Mouse (Mus musculus): ENCODE results near the gene Spaar.

- TF ChIP-seq ZC3H11A (IDR thresholded peaks at IDR 0.05; ENCODE audit: borderline replicate concordance, low read depth, low read length) = no peak
- no peak for TF ChIP-seq HCFC1 (IDR thresholded peaks at IDR 0.05; ENCODE audit: borderline replicate concordance, insufficient read depth, low read length)
These were observed 30.0 kb downstream of the Spaar start for GRCm38 (mm10) chr4:43759571-43760418.

Measured in ES-E14 (cell line).